Mouse (Mus musculus): ENCODE results near the gene Schip1.
A peak's percentile ranks its signal among the peaks of the same experiment; 100 is the strongest.
"Not testable (repeated sequence)": the region's sequence is repeated elsewhere in the genome, so short reads cannot be mapped to it uniquely, and the experiment has no call there.

The Schip1 gene

DNA sequence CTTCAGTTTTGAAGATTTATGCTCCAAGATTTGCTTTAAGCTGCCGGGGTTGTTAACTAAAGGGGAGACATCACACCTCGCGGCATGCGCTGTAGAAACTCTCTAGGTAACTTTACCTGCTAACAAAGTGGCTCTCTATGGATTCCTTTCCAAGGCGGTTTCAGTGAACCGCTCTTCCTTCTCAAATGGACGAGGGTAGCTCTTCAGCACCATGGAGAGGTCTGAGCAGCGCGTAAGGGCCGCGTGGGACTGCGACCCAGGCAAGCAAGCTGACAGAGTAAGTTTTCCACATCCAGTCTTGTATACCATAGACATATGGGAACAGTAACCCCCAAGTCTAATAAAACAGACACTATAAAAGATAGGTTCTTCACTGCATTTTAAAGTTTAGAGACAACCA is at the start of gene Schip1:
Gene Schip1, plus strand, starts transcription at position 72 of the 400 bp plus-strand sequence.
- DNase-seq (ENCODE audit: low read depth, low spot score) = peak; percentile 70

DNA sequence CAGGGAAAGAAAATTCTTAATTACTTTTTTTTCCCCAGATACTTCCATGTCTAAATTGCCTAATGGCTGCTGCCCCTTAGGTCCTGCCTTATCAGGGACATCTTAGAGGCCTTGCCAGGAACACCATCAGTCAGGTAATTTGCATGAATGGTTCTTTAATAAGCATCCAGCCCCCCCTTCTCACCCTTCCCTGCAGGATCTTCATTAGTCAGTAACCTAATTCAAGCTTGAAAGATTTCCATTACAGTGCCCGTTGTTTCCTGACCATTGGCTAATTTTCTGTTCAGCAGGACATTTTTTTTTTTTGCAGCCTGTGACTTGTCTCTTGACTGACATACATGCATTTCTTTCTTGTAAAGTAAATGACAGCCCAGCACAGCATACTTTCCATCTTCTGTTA is 48.8 kb upstream of the Schip1 start:
- DNase-seq (ENCODE audit: low read depth, low spot score) = no peak

DNA sequence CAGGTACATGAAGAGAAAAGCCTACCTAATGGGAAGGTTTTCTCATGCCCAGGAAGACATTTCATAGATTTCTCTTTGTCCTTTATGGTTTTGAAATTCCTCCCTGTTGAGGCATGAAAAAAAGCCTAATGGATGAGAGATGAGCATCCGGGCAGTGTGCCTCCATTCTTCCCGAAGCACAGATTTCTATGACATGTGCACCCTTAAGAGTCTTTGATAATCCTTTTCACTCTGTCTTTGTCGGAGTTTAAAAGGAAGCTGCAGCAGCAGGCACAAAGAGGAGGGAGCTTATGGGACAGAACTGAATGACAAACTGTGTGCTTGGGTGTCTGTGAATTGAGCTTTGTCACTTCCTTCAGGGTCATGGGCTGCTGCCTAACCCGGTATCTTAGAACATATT is 45.2 kb upstream of the Schip1 start:
- no peak for DNase-seq (ENCODE audit: low read depth, low spot score)

DNA sequence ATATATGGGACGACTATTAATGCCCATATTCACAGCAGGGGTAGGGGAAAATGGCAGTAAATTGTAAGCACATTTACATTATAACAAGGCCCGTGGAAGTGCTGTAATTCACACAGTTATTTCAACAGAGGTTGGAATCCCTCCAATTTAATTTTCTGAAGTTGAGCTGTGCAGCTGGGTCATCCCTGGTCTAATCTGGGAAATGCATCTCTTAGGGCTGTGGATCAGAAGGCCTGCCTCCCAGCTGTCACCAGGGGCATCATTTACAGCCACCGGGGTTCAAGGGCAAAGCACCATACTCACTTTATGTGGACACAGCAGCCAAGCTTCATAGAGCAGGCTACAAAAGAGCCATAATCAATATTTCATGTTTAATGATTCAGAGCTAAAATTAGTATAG is 28.5 kb upstream of the Schip1 start:
- no peak for DNase-seq (ENCODE audit: low read depth, low spot score)

DNA sequence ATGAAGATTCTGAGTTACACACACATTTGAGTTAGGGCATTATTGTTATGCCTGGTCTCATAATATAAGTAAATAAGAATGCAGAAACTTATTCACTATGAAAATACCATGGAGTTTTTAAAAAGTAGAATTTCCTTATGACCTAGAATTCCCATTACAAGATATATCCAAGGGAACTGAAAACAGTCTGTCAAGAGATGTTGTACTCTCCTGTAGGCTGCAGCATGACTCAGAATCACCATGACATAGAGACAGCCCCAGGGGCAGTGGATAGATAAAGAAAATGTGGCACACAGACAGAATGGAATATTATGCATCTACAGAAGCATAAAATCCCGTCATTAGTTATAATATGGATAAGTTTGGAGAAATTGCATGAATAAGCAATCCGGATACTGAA is 21.7 kb upstream of the Schip1 start:
- DNase-seq (ENCODE audit: low read depth, low spot score) = no peak

DNA sequence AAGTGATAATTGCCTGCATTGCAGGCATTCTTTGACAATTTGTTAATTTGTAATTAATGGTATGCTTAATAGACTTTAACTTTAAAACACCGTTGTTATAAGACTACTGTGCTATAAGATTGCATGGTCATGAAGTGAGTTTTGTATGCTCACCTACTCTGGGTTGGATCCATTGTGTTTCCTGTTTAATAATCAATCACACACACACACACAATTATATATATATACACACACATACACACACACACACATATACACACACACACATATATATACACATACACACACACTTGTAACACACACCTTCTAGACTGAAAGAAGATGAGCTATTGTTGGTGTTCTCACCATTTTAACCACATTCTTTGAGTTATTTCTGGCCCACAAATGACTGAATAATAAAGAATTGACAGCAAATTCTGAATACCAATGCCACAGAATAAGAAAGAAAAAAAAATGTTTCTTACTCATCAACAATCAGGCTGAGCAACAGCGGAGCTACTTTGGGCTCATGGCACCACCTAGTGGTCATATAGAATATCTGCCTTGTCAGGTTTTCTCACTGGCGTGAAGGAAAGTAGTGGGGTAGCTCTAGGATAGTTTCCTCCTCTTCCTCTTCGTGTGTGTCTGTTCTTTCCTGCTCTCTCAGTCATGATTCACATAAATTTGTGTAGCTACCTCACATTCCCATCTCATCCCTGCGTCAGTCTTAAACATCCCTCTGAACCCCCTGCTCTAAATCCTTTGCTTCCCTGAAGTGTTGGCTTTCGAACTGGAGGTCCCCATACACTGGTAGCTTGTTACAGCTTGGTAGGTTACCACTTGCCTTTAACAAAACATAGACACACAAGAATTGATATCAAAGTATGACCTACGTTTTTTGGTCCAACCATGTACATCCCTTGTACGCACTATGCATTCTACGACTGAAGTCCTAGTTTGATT is 18.9 kb upstream of the Schip1 start:
- peak; percentile 49 for DNase-seq (ENCODE audit: low read depth, low spot score)

DNA sequence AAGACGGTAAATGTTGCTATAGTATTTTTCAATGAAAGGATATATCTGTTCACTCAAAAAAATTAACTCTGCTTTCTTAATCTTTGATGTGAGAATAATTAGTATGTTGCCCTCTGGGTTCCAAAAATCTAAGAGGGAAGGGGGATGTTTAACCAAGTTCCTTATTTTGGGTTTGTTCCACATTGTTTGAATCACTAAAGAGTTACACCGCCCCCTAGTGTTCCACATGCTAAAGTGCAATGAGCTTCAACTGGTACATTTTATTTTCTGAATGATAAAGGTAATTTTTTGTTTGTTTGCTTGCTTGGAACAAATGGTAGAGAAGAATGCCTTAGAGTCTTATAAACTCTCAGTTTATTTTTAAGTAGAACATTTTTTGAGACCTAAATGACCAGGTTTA is 11.1 kb upstream of the Schip1 start:
- peak; percentile 41 for DNase-seq (ENCODE audit: low read depth, low spot score)

DNA sequence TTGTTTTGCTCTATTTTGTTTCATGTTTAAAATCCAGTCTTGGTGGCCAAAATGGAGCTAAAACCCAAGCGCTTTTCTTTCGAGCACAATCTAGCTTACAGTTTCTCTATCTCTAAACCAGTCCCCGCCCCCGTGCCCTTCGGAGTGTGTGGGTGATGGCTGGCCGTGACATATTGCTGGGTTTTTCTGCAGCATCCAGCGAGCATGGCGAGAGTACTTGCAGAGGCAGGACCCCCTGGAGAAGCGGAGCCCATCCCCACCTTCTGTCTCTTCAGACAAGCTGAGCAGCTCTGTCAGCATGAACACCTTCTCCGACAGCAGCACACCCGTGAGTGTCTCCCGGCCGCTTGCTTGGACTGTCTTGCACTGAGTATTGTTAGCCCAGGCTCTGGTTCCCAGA is 9.5 kb upstream of the Schip1 start:
- DNase-seq (ENCODE audit: low read depth, low spot score) = no peak

DNA sequence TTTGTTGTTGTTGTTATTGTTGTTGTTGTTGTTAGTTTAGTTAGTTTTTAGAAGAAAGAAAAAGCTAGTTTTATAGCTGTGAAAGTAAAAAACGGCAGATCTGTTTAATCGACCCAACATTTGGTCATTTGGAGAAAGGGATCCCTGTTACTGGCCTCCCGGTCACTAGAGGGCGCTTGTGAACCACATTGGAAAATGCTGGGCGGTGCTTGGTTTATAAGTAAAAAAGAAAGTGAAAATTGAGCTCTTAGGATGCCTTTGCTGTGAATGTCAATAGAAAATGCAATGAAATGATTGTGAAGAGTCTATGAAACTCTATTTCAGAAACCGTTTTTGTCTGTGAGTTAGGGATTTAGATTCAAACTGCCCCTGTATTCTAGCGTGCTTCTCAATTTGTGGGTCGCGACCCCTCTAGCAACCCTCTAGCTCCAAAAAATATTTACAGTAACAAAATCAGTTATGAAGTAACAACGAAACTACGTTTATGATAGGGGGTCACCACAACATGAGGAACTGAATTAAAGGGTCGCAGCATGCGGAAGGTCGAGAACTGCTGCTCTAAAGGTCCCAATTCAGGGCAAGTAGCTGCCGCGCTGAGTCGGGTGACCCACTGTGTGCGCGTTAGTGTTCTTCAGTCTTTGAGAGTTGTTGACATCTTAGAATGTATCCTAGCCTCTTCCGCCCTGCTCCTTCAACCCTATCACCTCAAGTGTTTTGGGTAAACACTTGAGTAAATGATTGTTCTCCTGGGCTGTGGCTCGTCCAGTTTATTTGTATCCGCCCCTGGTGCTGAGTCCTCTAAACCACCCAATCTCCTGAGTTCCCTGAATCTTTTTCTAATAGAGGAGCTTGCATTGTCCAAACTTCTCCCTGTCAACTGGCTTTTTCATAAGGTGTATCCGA is 8.0 kb upstream of the Schip1 start:
- peak; percentile 58 for DNase-seq (ENCODE audit: low read depth, low spot score)

DNA sequence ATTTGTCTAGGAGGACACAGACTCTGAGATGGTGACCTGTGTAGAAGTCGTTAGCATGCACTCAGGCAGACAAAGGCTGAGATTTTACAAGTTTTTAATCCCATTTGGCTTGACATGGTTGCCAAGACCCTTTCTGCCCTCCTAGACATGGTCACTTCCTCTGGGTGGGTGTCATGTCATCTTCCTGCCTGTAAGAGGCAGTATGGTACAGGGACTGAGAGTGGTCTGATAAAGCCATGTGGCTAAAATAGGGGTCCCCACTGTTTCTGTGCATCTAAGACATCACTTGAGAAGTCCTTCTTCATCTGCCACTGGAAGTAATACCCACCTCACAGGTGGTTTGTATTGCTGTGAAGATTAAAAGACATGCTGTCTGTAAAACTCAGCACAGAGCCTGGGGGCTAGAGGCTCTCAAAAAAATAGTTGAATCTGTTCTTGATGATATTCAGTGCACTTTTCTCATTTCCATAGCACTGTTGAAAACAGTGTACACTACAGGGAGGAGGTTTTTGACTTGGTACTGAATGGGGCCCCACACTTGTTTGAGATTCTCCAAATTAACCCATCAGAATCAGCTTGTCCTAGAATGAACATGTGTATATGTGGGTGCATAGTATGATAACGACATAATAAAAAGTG is 5.3 kb upstream of the Schip1 start:
- DNase-seq (ENCODE audit: low read depth, low spot score) = peak; percentile 50

DNA sequence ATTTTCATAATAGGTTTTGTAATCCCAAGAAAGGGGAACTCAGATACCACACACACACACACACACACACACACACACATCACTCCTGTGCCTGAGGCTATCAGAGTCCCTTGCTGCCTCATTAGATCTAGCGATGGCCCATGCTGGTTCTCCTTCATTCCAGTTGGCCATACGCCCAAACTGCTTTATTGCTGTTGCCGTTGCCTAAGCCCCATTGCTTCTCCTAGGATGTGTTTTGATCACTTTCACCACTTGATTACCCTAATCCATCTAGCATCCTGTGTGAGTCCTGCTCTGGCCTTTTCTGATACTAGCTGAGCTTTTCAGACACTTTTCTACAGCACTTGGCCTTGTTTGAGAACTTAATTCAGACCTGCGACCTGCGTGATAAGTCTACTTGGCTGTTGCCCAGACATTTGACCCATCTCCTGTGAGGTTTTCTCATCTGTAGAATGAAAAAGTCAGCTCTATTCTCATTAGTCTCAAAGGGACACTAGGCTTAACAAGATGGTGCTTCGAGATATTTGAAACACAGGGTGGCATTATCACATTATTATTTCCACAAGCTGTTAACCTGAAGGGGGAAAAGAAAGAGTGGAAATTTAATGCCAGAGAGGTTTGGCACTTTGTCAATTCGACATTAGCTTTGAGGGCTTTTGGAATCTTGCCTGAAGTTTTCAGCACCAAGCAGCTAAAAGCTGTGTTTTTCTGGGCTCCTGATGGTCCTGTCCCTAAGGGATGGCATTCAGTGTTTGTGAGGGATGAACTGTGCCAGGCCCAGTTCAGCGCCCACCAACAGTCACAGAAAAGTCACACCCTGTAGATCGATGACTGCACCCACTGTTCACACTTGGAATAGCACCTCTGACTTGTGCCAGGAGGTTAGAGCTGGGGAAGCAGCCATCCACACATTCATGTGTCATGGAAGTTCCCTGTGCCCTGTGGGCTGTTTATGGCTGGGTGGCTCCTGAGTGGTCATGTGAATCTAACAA is 7.1 kb downstream of the Schip1 start:
- DNase-seq (ENCODE audit: low read depth, low spot score) = no peak

DNA sequence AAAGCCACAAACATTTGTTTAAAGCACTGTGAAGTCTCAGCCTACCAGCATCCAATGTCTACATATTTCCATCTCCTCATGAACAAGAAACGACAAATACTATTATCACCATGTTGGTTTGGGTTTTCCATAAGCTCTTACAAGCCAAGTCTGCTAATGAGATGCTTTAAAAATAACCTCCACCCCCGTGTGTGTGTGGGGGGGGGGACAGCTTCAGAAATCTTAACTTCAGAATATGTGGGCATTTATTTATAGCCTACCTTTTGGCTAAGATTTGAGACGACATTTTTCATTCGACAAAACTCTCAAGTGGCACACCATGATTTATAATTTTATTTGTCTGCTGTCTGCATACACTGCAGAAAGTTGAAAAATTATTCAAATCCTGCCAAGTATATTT is 12.8 kb downstream of the Schip1 start:
- DNase-seq (ENCODE audit: low read depth, low spot score) = no peak

DNA sequence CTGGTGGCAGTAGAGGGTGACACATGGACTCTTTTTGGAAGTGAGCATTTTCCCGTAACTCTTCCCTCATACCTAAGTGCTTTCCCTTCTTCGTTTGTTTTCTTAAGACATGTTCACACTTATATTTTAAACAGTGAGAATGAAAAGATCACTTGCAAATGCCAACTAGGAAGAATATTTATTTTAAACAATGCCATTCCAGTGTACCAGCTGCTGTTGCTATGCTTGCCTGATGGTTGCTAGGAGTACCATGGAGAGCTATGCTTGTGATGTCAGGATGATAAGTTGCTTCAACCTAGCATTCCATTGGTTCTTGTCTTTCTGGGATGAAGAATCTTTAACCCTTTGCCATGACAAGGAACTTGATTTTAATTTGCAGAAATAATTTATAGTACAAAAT is 20.4 kb downstream of the Schip1 start:
- DNase-seq (ENCODE audit: low read depth, low spot score) = no peak

DNA sequence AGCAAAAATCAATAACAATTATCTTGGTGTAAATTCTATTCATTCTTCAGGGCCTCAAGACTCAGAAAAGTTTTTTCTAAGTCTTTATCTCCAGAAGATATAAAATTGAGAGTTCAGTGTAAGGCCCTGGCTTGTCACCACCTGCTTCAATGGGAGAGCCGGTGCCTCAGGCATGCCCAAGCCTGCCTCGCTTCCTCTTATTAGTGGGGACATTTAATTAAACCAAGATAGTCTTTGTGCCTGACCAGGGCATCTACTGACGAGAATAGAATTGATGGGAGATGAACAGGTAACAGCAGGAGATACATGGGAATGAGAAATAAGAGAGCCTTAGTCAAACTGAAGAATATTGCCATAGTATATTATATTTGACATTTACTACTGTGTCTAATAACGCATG is 27.5 kb downstream of the Schip1 start:
- DNase-seq (ENCODE audit: low read depth, low spot score) = no peak

DNA sequence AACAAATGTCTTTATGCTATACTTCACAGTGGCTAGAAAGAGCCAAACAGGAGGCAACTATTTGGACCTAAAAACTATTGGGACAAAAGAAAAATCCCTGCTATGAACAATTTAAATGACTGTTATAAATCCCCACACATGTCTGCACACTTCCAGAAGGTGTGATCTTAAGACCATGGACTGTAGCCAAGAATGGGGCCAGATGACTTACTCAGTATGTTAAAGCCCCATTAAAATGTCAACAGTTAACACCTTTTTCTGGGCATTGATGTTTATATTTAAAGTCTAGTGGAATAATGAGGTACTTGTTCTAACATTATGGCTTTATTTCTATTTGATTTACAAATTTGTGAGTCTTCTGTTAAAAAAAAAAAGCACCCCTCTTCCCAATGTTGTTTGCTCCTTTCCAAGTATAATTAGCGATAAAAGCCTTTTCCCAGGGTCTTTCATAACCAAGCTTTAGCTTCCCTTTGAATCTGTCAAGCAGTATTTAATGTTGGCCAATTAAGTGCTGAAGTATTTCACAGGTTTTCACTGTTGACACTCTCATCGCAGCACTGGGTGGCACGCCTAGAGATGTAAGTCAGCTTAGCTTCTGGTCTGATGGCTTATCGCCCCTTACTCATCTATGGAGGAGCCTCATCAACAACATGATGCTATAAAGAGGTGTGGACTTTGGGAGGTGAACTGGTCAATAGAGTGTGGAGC is 32.3 kb downstream of the Schip1 start:
- no peak for DNase-seq (ENCODE audit: low read depth, low spot score)

DNA sequence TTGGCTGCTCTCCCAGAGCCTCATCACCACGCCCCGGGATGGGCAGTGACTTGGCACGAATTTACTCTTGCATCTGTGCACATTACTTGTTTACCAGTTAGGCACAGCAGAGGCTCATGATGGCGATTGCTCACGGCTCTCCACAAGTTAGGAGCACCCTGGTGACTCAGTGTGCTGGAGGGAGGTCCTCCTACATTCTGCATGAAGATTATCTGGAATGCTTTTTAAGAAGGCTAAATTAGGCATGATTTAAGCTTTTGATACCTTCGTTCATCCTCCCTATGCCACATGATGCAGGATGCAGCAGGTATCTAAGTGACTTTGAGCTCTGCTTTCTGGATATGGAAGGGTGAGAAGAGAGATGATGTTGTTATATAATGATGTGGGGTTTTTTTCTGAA is 35.0 kb downstream of the Schip1 start:
- DNase-seq (ENCODE audit: low read depth, low spot score) = not testable (repeated sequence)

DNA sequence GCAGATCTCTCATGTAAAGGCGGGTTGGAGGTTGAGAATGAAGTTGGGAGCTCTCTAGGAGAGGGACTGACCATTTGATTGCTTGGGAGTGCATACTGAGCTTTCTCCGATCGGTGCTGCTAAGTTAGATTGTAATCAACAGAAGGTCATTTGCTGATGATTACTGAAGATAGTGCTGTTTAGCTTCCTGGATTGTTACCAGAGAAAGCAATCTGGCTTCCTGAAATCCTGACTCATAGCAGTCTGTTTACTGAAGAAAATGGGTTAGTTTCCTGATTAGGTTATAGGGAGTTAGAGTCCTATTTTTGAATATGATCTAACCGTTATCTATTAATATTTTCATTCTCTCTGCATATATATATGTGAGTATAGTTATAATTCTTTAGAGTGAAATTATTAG is 36.7 kb downstream of the Schip1 start:
- DNase-seq (ENCODE audit: low read depth, low spot score) = no peak

DNA sequence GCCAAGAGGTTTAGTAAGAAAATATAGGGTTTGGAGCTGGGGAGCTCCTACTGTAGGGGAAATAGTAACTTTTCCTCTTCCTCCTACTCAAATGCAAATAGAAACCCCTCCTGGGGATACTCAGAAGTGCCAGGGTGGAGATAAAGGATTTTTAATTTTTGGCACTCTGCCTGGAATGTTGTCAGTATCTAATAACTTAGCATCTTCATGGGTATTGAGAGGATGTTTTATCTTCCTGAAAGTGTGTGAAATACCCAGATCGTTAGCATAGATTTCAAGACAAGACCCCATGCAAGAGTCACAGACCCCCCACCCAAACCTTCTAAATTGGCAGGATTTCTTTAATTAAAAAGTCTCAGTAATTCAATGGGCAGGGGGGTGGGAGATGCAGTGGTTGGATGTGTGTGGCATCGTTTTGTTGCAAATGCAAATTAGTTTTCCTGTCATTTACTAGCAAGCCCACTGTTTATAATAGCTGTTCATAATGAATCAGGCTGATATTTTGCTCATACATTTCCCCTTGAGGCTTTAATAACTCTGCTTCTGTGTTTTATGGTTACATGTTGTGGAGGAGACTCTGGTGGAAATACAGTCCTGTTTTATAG is 40.6 kb downstream of the Schip1 start:
- DNase-seq (ENCODE audit: low read depth, low spot score) = no peak

DNA sequence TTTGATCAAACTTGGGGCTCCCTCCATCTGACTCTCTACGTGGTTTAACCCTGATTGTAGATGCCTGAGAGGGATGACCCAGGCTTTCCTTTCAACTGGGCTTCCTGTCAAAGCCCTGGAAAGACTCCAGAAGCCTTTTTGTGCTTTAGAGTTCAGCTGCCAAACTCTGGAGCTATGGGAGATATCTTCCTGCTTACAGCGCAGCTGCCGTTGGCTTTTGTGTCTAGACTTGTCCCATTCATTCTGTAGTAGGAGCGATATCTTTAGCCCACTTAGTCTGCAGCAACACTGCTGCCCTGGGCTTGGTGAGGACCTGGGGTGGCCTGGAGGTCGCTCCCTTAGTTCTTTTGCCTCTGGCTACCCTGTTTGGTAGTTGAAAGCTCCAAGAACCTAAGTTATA is 56.7 kb downstream of the Schip1 start:
- DNase-seq (ENCODE audit: low read depth, low spot score) = no peak
